In genomic region chr8:78119682-78120081, GRCm38 (mm10) we compare ENCODE assay signal across 10 mouse cellular contexts.
DNase-seq lines count a peak whose midpoint lies in the region; ATAC-seq and TF ChIP-seq lines count a peak whose summit lies in the region.
"Had no signal": no experiment of that assay in that cellular context is flagged by ENCODE, and none has a peak within 500 bp of the region (broad histone marks: within the 10 kb centered on the region; RNA-seq: fewer than 3 reads in every experiment).

No protein-coding gene starts in this region.

- no peaks in the 10 kb centered on the region for H3K27me3 ChIP-seq in neural tube, embryonic 13.5 days
- H3K27me3 ChIP-seq in stomach, postnatal 0 days (ENCODE audit: control insufficient read depth, insufficient read depth, low read length), result no peaks in the 10 kb centered on the region
- H3K27me3 ChIP-seq: intestine, embryonic 15.5 days had no signal

- H3K4me2 ChIP-seq in neural tube, embryonic 13.5 days, result no peak overlapping the region
- no peak overlapping the region for H3K4me2 ChIP-seq in stomach, postnatal 0 days (replicated peaks; ENCODE audit: low read depth)
- H3K4me2 ChIP-seq: intestine, embryonic 15.5 days had no signal

- 0 out of 2 replicates have a peak, but pooled peaks cover 7% of the 10 kb centered on the region for H3K4me1 ChIP-seq in neural tube, embryonic 13.5 days (replicated peaks)
- H3K4me1 ChIP-seq in stomach, postnatal 0 days (replicated peaks; ENCODE audit: control insufficient read depth, insufficient read depth), result no peaks in the 10 kb centered on the region
- H3K4me1 ChIP-seq: intestine, embryonic 15.5 days had no signal

- no peaks in the 10 kb centered on the region for H3K36me3 ChIP-seq in neural tube, embryonic 13.5 days
- H3K36me3 ChIP-seq in stomach, postnatal 0 days (ENCODE audit: control insufficient read depth, insufficient read depth, low read length), result no peaks in the 10 kb centered on the region
- H3K36me3 ChIP-seq: heart, embryonic 10.5 days; intestine, embryonic 15.5 days had no signal

- no peak for TF ChIP-seq EP300 in stomach, postnatal 0 days (optimal IDR thresholded peaks at IDR 0.05)

- no peak for TF ChIP-seq CTCF in stomach, postnatal 0 days (IDR thresholded peaks at IDR 0.05; ENCODE audit: low read depth)

- H3K27ac ChIP-seq in neural tube, embryonic 13.5 days (replicated peaks), result no peak overlapping the region
- H3K27ac ChIP-seq in stomach, postnatal 0 days (replicated peaks), result no peak overlapping the region
- H3K27ac ChIP-seq: heart, embryonic 10.5 days; intestine, embryonic 15.5 days; liver, embryonic 14.5 days had no signal

- no peak overlapping the region for H3K9ac ChIP-seq in neural tube, embryonic 13.5 days
- H3K9ac ChIP-seq in stomach, postnatal 0 days (ENCODE audit: low read length), result 0 out of 2 replicates have a peak overlapping the region, but pooled peaks have one; percentile 13
- H3K9ac ChIP-seq: intestine, embryonic 15.5 days; liver, embryonic 14.5 days had no signal

- H3K9me3 ChIP-seq in neural tube, embryonic 13.5 days, result no peaks in the 10 kb centered on the region
- no peaks in the 10 kb centered on the region for H3K9me3 ChIP-seq in stomach, postnatal 0 days (ENCODE audit: control insufficient read depth, low read length)
- H3K9me3 ChIP-seq: heart, embryonic 10.5 days; intestine, embryonic 15.5 days had no signal

- no peak for ATAC-seq in frontal cortex, adult (ENCODE audit: low TSS enrichment)
- peak; percentile 59; the same call in 1 of the 2 replicates for ATAC-seq in neural tube, embryonic 13.5 days (ENCODE audit: low read depth)
- no peak for ATAC-seq in stomach, postnatal 0 days (ENCODE audit: low FRiP score, low TSS enrichment)
- ATAC-seq in erythroblast, adult 5-6 weeks (replicated peaks; ENCODE audit: low FRiP score, poor library complexity, severe bottlenecking), result no peak
- ATAC-seq: intestine, embryonic 15.5 days had no signal

- H3K4me3 ChIP-seq in neural tube, embryonic 13.5 days, result no peak overlapping the region
- H3K4me3 ChIP-seq in stomach, postnatal 0 days (ENCODE audit: low read depth, low read length), result no peak overlapping the region
- H3K4me3 ChIP-seq: heart, embryonic 10.5 days; intestine, embryonic 15.5 days had no signal

- DNase-seq in frontal cortex, postnatal 10 days (ENCODE audit: low spot score in 2 of 2), result peak; percentile 14 to 25
- DNase-seq in neural tube, embryonic 10.5 days (ENCODE audit: extremely low spot score, low spot score), result no peak
- DNase-seq in layer of hippocampus, postnatal 14 days (ENCODE audit: low spot score in 2 of 2), result peak; percentile 21 to 67
- peak; percentile 23 for DNase-seq in stomach, postnatal 0 days (ENCODE audit: low spot score)

- 61% methylated on average over 11 of the region's 11 CpGs for WGBS in neural tube, embryonic 13.5 days
- 41% methylated on average over 11 of the region's 11 CpGs for WGBS in stomach, postnatal 0 days
